Mouse (Mus musculus): ENCODE measurements around the gene Acot5. TPM values are rescaled to one million over a fixed set of nuclear protein-coding genes. Genes with fewer than 3 reads are reported as not detected.

Acot5 gene
- polyA plus RNA-seq, 1 experiment: not detected

GRCm38 (mm10) chr12:84109924-84110323 is 40.8 kb downstream of the Acot5 start:
- Histone ChIP-seq H3K4me1 (ENCODE audit: control insufficient read depth, insufficient read depth, low read length) (peaks cover 4% of the 10 kb centered on the region), H3K4me3 (ENCODE audit: control insufficient read depth, low read depth, low read length) (no peak overlapping the region), H3K27me3 (ENCODE audit: control insufficient read depth, insufficient read depth, low read length) (no peaks in the 10 kb centered on the region), H3K36me3 (ENCODE audit: control insufficient read depth, insufficient read depth, low read length) (no peaks in the 10 kb centered on the region), H3K27ac (ENCODE audit: control insufficient read depth, insufficient read depth, low read depth, low read length) (no peak overlapping the region)
- no peak for TF ChIP-seq CTCF (IDR thresholded peaks at IDR 0.05; ENCODE audit: control insufficient read depth, insufficient read depth, insufficient replicate concordance, low read depth, low read length)

GRCm38 (mm10) chr12:84110814-84111213 is 41.7 kb downstream of the Acot5 start:
- Histone ChIP-seq H3K4me1 (ENCODE audit: control insufficient read depth, insufficient read depth, low read length) (peaks cover 5% of the 10 kb centered on the region), H3K4me3 (ENCODE audit: control insufficient read depth, low read depth, low read length) (no peak overlapping the region), H3K36me3 (ENCODE audit: control insufficient read depth, insufficient read depth, low read length) (no peaks in the 10 kb centered on the region), H3K27ac (ENCODE audit: control insufficient read depth, insufficient read depth, low read depth, low read length) (no peak overlapping the region), H3K27me3 (ENCODE audit: control insufficient read depth, insufficient read depth, low read length) (no peaks in the 10 kb centered on the region)
- TF ChIP-seq CTCF (IDR thresholded peaks at IDR 0.05; ENCODE audit: control insufficient read depth, insufficient read depth, insufficient replicate concordance, low read depth, low read length) (no peak), POLR2A (IDR thresholded peaks at IDR 0.05; ENCODE audit: control insufficient read depth, low read depth, low read length) (no peak)

GRCm38 (mm10) chr12:84113676-84114075 is 44.6 kb downstream of the Acot5 start:
- TF ChIP-seq CTCF (IDR thresholded peaks at IDR 0.05; ENCODE audit: control insufficient read depth, insufficient read depth, insufficient replicate concordance, low read depth, low read length) (no peak), POLR2A (IDR thresholded peaks at IDR 0.05; ENCODE audit: control insufficient read depth, low read depth, low read length) (no peak)
- Histone ChIP-seq H3K4me1 (ENCODE audit: control insufficient read depth, insufficient read depth, low read length) (peaks cover 5% of the 10 kb centered on the region), H3K27ac (ENCODE audit: control insufficient read depth, insufficient read depth, low read depth, low read length) (no peak overlapping the region), H3K27me3 (ENCODE audit: control insufficient read depth, insufficient read depth, low read length) (no peaks in the 10 kb centered on the region), H3K4me3 (ENCODE audit: control insufficient read depth, low read depth, low read length) (peak overlapping the region; percentile 27; the same call in 1 of the 2 replicates), H3K36me3 (ENCODE audit: control insufficient read depth, insufficient read depth, low read length) (no peaks in the 10 kb centered on the region)

- Histone ChIP-seq H3K27me3 (ENCODE audit: control insufficient read depth, insufficient read depth, low read length) (no peaks in the 10 kb centered on the region), H3K4me1 (ENCODE audit: control insufficient read depth, insufficient read depth, low read length) (peaks cover 5% of the 10 kb centered on the region), H3K27ac (ENCODE audit: control insufficient read depth, insufficient read depth, low read depth, low read length) (peak within 1 kb of the TSS; percentile 87), H3K4me3 (ENCODE audit: control insufficient read depth, low read depth, low read length) (peak within 1 kb of the TSS; percentile 97), H3K36me3 (ENCODE audit: control insufficient read depth, insufficient read depth, low read length) (no peaks in the 10 kb centered on the region)
- TF ChIP-seq POLR2A (IDR thresholded peaks at IDR 0.05; ENCODE audit: control insufficient read depth, low read depth, low read length): peak; percentile 70; the same call in 1 of the 2 replicates
- TF ChIP-seq CTCF (IDR thresholded peaks at IDR 0.05; ENCODE audit: control insufficient read depth, insufficient read depth, insufficient replicate concordance, low read depth, low read length): no peak
Observed at GRCm38 (mm10) chr12:84114153-84114994, 45.2 kb downstream of the Acot5 start, which contains the start of gene Dnal1. Gene Dnal1 (plus strand): TSS chr12:84114366.

GRCm38 (mm10) chr12:84119584-84119983 is 50.5 kb downstream of the Acot5 start:
- Histone ChIP-seq H3K36me3 (ENCODE audit: control insufficient read depth, insufficient read depth, low read length) (no peaks in the 10 kb centered on the region), H3K4me3 (ENCODE audit: control insufficient read depth, low read depth, low read length) (no peak overlapping the region), H3K27ac (ENCODE audit: control insufficient read depth, insufficient read depth, low read depth, low read length) (no peak overlapping the region)

More at GRCm38 (mm10) chr12:84119584-84119983, 50.5 kb downstream of the Acot5 start:
- no peaks in the 10 kb centered on the region for H3K27me3 ChIP-seq (ENCODE audit: control insufficient read depth, insufficient read depth, low read length)
- H3K4me1 ChIP-seq (ENCODE audit: control insufficient read depth, insufficient read depth, low read length): peaks cover 5% of the 10 kb centered on the region
- no peak for TF ChIP-seq POLR2A (IDR thresholded peaks at IDR 0.05; ENCODE audit: control insufficient read depth, low read depth, low read length)

Other genes with a start within 250 kb of the Acot5 start
- gene Numb, start 147.4 kb upstream of the Acot5 start, polyA plus RNA-seq (2012; rRNA removed): 24.5 and 25.8 TPM in 2 replicates
- 2.4 and 2.9 TPM in 2 replicates for gene Riox1, start 118.7 kb upstream of the Acot5 start, polyA plus RNA-seq (2012; rRNA removed)
- gene Heatr4, start 84.5 kb upstream of the Acot5 start, polyA plus RNA-seq (2012; rRNA removed): 33.7 and 40.7 TPM in 2 replicates
- gene Acot2, start 81.5 kb upstream of the Acot5 start, polyA plus RNA-seq (2012; rRNA removed): 0.94 and 1.6 TPM in 2 replicates
- gene Acot1, start 59.8 kb upstream of the Acot5 start, polyA plus RNA-seq (2012; rRNA removed): 0.73 and 1.8 TPM in 2 replicates
- 0.02 and 0.11 TPM in 2 replicates for gene Acot4, start 30.9 kb upstream of the Acot5 start, polyA plus RNA-seq (2012; rRNA removed)
- gene Gm49366, start 30.4 kb upstream of the Acot5 start, polyA plus RNA-seq (2012; rRNA removed): not detected in 2 replicates
- gene Acot3, start 17.2 kb upstream of the Acot5 start, polyA plus RNA-seq (2012; rRNA removed): not detected in 2 replicates
- gene Acot6, start 31.3 kb downstream of the Acot5 start, polyA plus RNA-seq (2012; rRNA removed): 0.41 and 0.47 TPM in 2 replicates
- 6.5 and 8.2 TPM in 2 replicates for gene Dnal1, start 45.0 kb downstream of the Acot5 start, polyA plus RNA-seq (2012; rRNA removed)
- gene Pnma1, start 79.2 kb downstream of the Acot5 start, polyA plus RNA-seq (2012; rRNA removed): 20.5 and 23.3 TPM in 2 replicates
- gene Elmsan1, start 149.6 kb downstream of the Acot5 start, polyA plus RNA-seq (2012; rRNA removed): 0.77 and 0.99 TPM in 2 replicates
- 8.6 and 11.9 TPM in 2 replicates for gene Ptgr2, start 215.9 kb downstream of the Acot5 start, polyA plus RNA-seq (2012; rRNA removed)
- 12.8 and 15.6 TPM in 2 replicates for gene Zfp410, start 247.5 kb downstream of the Acot5 start, polyA plus RNA-seq (2012; rRNA removed)